Mouse (Mus musculus): ENCODE measurements at regions not wholly inside any gene's neighbourhood (a gene's known extent, or its start where the extent isn't known, plus 50 kb on each side); places are given as distances from the start of the nearest gene placed in this dataset.

GRCm38 (mm10) chr16:64216671-64217070 is 352.7 kb upstream of the Epha3 start:
- H3K27me3 ChIP-seq (replicated peaks; ENCODE audit: insufficient read depth, low read length), result no peaks in the 10 kb centered on the region
- no peak overlapping the region for H3K9ac ChIP-seq (replicated peaks; ENCODE audit: low read depth)
- no peak overlapping the region for H3K4me3 ChIP-seq (ENCODE audit: low read depth, low read length)
- no peaks in the 10 kb centered on the region for H3K36me3 ChIP-seq (ENCODE audit: insufficient read depth, low read length)
- no peaks in the 10 kb centered on the region for H3K4me1 ChIP-seq (ENCODE audit: insufficient read depth, low read depth, low read length)
- DNase-seq (ENCODE audit: low spot score) (no peak), ATAC-seq (no peak)
- TF ChIP-seq CTCF (IDR thresholded peaks at IDR 0.05), result no peak
- no peak for TF ChIP-seq EP300 (IDR thresholded peaks at IDR 0.05)
- H3K27ac ChIP-seq (ENCODE audit: low read length), result no peak overlapping the region
- H3K9me3 ChIP-seq (ENCODE audit: low read length), result no peaks in the 10 kb centered on the region
- WGBS, result 71% methylated on average over 5 of the region's 5 CpGs
- no peak overlapping the region for H3K4me2 ChIP-seq (replicated peaks; ENCODE audit: low read depth, low read length)

GRCm38 (mm10) chr16:64211895-64212294 is 347.9 kb upstream of the Epha3 start:
- DNase-seq (ENCODE audit: low spot score) (peak; percentile 7), ATAC-seq (no peak)
- WGBS, result 59% methylated on average over 1 of the region's 1 CpGs
- Histone ChIP-seq H3K27ac (ENCODE audit: low read length) (no peak overlapping the region), H3K4me3 (ENCODE audit: low read depth, low read length) (no peak overlapping the region), H3K4me2 (replicated peaks; ENCODE audit: low read depth, low read length) (no peak overlapping the region), H3K4me1 (ENCODE audit: insufficient read depth, low read depth, low read length) (no peaks in the 10 kb centered on the region), H3K9me3 (ENCODE audit: low read length) (no peaks in the 10 kb centered on the region), H3K9ac (replicated peaks; ENCODE audit: low read depth) (no peak overlapping the region), H3K27me3 (replicated peaks; ENCODE audit: insufficient read depth, low read length) (no peaks in the 10 kb centered on the region), H3K36me3 (ENCODE audit: insufficient read depth, low read length) (no peaks in the 10 kb centered on the region)
- TF ChIP-seq CTCF (IDR thresholded peaks at IDR 0.05), result no peak
- TF ChIP-seq EP300 (IDR thresholded peaks at IDR 0.05), result no peak

- WGBS, result 26% methylated on average over 8 of the region's 8 CpGs
- ATAC-seq (no peak), DNase-seq (ENCODE audit: low spot score) (peak; percentile 9)
- H3K4me3 ChIP-seq (ENCODE audit: low read depth, low read length), result no peak overlapping the region
- H3K9me3 ChIP-seq (ENCODE audit: low read length), result no peaks in the 10 kb centered on the region
- no peaks in the 10 kb centered on the region for H3K36me3 ChIP-seq (ENCODE audit: insufficient read depth, low read length)
- H3K27ac ChIP-seq (ENCODE audit: low read length), result no peak overlapping the region
- no peak overlapping the region for H3K9ac ChIP-seq (replicated peaks; ENCODE audit: low read depth)
- H3K4me2 ChIP-seq (replicated peaks; ENCODE audit: low read depth, low read length), result peak overlapping the region; percentile 9; the same call in 1 of the 2 replicates
- no peaks in the 10 kb centered on the region for H3K27me3 ChIP-seq (replicated peaks; ENCODE audit: insufficient read depth, low read length)
- TF ChIP-seq EP300 (IDR thresholded peaks at IDR 0.05) (no peak), CTCF (IDR thresholded peaks at IDR 0.05) (no peak)
- no peaks in the 10 kb centered on the region for H3K4me1 ChIP-seq (ENCODE audit: insufficient read depth, low read depth, low read length)
These were observed 302.9 kb upstream of the Epha3 start for GRCm38 (mm10) chr16:64166676-64167407.

GRCm38 (mm10) chr16:64166036-64166435 is 302.1 kb upstream of the Epha3 start:
- Histone ChIP-seq H3K4me1 (ENCODE audit: insufficient read depth, low read depth, low read length) (no peaks in the 10 kb centered on the region), H3K4me3 (ENCODE audit: low read depth, low read length) (no peak overlapping the region), H3K9ac (replicated peaks; ENCODE audit: low read depth) (no peak overlapping the region), H3K4me2 (replicated peaks; ENCODE audit: low read depth, low read length) (no peak overlapping the region), H3K27ac (ENCODE audit: low read length) (no peak overlapping the region), H3K27me3 (replicated peaks; ENCODE audit: insufficient read depth, low read length) (no peaks in the 10 kb centered on the region), H3K9me3 (ENCODE audit: low read length) (no peaks in the 10 kb centered on the region), H3K36me3 (ENCODE audit: insufficient read depth, low read length) (no peaks in the 10 kb centered on the region)
- WGBS, result 81% methylated on average over 2 of the region's 2 CpGs
- ATAC-seq (no peak), DNase-seq (ENCODE audit: low spot score) (no peak)
- TF ChIP-seq EP300 (IDR thresholded peaks at IDR 0.05) (no peak), CTCF (IDR thresholded peaks at IDR 0.05) (no peak)

- H3K27ac ChIP-seq (ENCODE audit: low read length), result no peak overlapping the region
- H3K4me1 ChIP-seq (ENCODE audit: insufficient read depth, low read depth, low read length), result no peaks in the 10 kb centered on the region
- H3K4me2 ChIP-seq (replicated peaks; ENCODE audit: low read depth, low read length), result no peak overlapping the region
- no peak for ATAC-seq
- H3K36me3 ChIP-seq (ENCODE audit: insufficient read depth, low read length), result no peaks in the 10 kb centered on the region
- no peak overlapping the region for H3K4me3 ChIP-seq (ENCODE audit: low read depth, low read length)
- no peaks in the 10 kb centered on the region for H3K27me3 ChIP-seq (replicated peaks; ENCODE audit: insufficient read depth, low read length)
- no peaks in the 10 kb centered on the region for H3K9me3 ChIP-seq (ENCODE audit: low read length)
- no peak for TF ChIP-seq EP300 (IDR thresholded peaks at IDR 0.05)
- no peak for DNase-seq (ENCODE audit: low spot score)
- 77% methylated on average over 14 of the region's 14 CpGs for WGBS
- H3K9ac ChIP-seq (replicated peaks; ENCODE audit: low read depth), result no peak overlapping the region
These were observed 281.9 kb upstream of the Epha3 start for GRCm38 (mm10) chr16:64145687-64146535.
